Mouse (Mus musculus): ENCODE data around the gene Ggt1. TPM values are rescaled to one million over a fixed set of nuclear protein-coding genes. Genes with fewer than 3 reads are reported as not detected.
A peak's percentile ranks its signal among the peaks of the same experiment; 100 is the strongest.
"Not testable (repeated sequence)": the region's sequence is repeated elsewhere in the genome, so short reads cannot be mapped to it uniquely, and the experiment has no call there.

The Ggt1 gene
- polyA plus RNA-seq, 1 experiment from 2014 or later: 0.88 TPM

DNA sequence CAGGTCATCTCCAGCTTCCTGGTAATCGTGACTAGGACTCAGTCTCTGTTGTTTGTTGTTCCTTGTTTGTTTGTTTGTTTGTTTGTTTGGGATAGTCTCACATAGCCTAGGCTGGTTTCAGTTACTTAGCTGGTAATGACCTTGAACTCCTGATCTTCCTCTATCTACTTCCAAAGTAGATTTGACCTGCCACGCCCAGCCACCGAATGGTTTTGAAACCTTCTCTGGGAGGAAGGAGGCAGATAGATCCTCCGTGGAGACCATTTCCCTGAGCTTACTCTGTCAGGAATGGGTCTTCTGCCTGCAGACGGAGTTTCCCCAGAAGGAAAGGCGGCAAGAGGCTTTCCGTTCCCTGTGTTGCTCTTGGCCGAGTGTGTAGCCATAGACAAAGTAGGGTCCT, 1.2 kb downstream of the Ggt1 start:
- 85% methylated on average over 8 of the region's 8 CpGs for WGBS
- H3K4me1 ChIP-seq (replicated peaks): peaks cover 30% of the 10 kb centered on the region
- no peak overlapping the region for H3K27ac ChIP-seq

DNA sequence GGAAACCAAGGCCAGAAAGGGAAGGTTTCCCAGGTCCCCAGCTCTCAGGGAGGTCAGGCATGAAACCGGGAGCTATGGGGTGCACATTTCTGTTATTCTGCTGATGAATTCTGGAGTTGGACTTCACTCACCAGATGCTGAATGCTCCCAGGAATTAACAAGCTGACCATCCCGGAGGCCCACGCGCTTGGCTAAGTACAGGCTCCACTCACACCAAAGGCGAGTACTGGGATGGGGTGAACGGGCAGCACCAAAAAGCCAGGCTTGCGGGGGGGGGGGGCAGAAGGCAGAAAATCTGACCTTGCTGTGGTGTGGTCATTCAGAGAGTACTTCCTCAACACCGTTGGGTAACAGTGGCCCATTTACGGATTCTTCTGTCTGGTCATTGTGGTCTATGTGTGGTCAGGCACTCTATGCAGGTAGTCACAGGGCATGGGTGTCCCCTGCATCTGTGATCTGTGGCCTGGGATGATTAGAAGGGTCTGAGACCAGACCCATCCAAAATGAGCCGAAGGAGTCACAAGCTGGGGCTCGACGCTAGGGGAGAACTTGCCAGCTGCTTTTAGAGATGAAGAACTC, 3.4 kb downstream of the Ggt1 start:
- peaks cover 38% of the 10 kb centered on the region for H3K27me3 ChIP-seq
- no peak overlapping the region for H3K9ac ChIP-seq (replicated peaks)
- 79% methylated on average over 12 of the region's 12 CpGs for WGBS
- no peaks in the 10 kb centered on the region for H3K36me3 ChIP-seq
- peaks cover 22% of the 10 kb centered on the region for H3K4me1 ChIP-seq (replicated peaks)
- H3K4me2 ChIP-seq: no peak overlapping the region
- H3K4me3 ChIP-seq (replicated peaks): no peak overlapping the region
- no peak for ATAC-seq (ENCODE audit: insufficient number of reproducible peaks, insufficient read depth, low FRiP score, low TSS enrichment, low read depth)
- H3K9me3 ChIP-seq: no peaks in the 10 kb centered on the region
- H3K27ac ChIP-seq: no peak overlapping the region

More for the DNA sequence above, 1.2 kb downstream of the Ggt1 start:
- peaks cover 49% of the 10 kb centered on the region for H3K27me3 ChIP-seq
- no peak overlapping the region for H3K4me2 ChIP-seq
- H3K9me3 ChIP-seq: no peaks in the 10 kb centered on the region
- no peak overlapping the region for H3K4me3 ChIP-seq (replicated peaks)
- no peaks in the 10 kb centered on the region for H3K36me3 ChIP-seq
- no peak for ATAC-seq (ENCODE audit: insufficient number of reproducible peaks, insufficient read depth, low FRiP score, low TSS enrichment, low read depth)
- H3K9ac ChIP-seq (replicated peaks): no peak overlapping the region

DNA sequence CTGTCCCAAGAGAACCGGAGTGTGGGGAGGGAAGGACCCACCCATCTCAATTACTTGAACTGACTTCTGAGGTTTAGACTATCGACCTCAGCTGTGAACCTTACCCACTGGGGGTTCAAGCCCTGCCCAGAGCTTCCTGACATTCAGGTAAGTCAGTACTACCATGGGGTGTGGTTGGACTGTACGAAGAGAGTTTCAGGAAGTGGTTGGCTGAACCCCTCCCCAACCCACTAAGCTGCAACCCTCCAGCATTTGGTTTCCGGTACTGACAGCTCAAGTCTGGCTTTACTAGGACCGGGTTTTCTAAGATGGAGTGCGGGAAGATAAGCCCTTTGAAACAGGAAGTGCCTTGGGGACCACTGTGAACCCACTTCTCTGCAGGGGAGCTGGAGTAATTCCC, 4.0 kb downstream of the Ggt1 start:
- no peaks in the 10 kb centered on the region for H3K9me3 ChIP-seq
- no peak overlapping the region for H3K4me3 ChIP-seq (replicated peaks)
- no peaks in the 10 kb centered on the region for H3K36me3 ChIP-seq
- no peak overlapping the region for H3K9ac ChIP-seq (replicated peaks)
- peaks cover 16% of the 10 kb centered on the region for H3K4me1 ChIP-seq (replicated peaks)
- H3K27me3 ChIP-seq: peaks cover 31% of the 10 kb centered on the region
- no peak overlapping the region for H3K27ac ChIP-seq
- 55% methylated on average over 6 of the region's 6 CpGs for WGBS
- H3K4me2 ChIP-seq: no peak overlapping the region
- no peak for ATAC-seq (ENCODE audit: insufficient number of reproducible peaks, insufficient read depth, low FRiP score, low TSS enrichment, low read depth)

DNA sequence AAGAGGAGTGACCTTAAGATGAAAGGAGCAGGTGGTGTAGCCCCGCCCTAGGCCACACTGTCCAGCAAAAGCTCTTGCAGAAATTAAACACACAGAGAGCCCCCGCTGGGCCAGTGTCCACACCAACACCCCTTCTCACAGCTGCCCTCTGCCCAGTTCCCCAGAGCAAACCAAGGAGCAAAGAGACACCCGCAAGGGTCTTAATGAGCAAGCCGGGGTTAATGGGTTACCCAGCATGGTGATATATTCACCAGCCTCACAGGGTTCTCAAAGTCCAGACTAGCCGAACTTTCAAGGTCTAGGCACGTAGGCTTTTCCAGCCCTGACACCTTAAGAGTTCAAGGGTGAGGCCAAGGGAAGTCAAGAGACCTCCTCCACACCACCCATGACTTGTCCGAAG, 4.5 kb downstream of the Ggt1 start:
- Histone ChIP-seq H3K4me3 (replicated peaks) (no peak overlapping the region), H3K9ac (replicated peaks) (no peak overlapping the region), H3K4me2 (no peak overlapping the region), H3K4me1 (replicated peaks) (peaks cover 14% of the 10 kb centered on the region), H3K27me3 (peaks cover 26% of the 10 kb centered on the region), H3K36me3 (no peaks in the 10 kb centered on the region), H3K9me3 (no peaks in the 10 kb centered on the region), H3K27ac (no peak overlapping the region)
- no peak for ATAC-seq (ENCODE audit: insufficient number of reproducible peaks, insufficient read depth, low FRiP score, low TSS enrichment, low read depth)
- WGBS: 70% methylated on average over 7 of the region's 7 CpGs

DNA sequence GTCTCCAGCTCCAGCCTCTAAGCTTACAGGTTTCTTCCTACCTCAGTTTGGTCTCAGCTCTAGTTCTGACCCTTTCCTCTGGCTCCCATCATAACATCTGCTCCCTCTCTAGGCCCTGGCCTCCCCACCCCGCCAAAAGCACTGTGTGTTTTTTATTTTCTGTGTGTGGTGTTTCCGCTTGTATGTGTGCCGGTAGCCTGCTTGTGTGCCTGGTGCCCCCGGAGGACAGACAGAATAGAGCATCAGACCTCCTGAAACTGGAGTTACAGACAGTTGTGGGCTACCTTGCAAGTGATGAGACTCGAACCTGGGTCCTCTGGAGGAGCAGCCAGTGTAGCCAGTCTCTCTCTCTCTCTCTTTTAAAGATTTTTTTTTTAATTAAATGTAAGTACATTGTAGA, 4.9 kb downstream of the Ggt1 start:
- Histone ChIP-seq H3K27ac (no peak overlapping the region), H3K4me2 (no peak overlapping the region), H3K27me3 (peaks cover 22% of the 10 kb centered on the region), H3K4me3 (replicated peaks) (no peak overlapping the region), H3K4me1 (replicated peaks) (peaks cover 18% of the 10 kb centered on the region), H3K9me3 (no peaks in the 10 kb centered on the region), H3K9ac (replicated peaks) (no peak overlapping the region), H3K36me3 (no peaks in the 10 kb centered on the region)
- 78% methylated on average over 5 of the region's 5 CpGs for WGBS
- no peak for ATAC-seq (ENCODE audit: insufficient number of reproducible peaks, insufficient read depth, low FRiP score, low TSS enrichment, low read depth)

DNA sequence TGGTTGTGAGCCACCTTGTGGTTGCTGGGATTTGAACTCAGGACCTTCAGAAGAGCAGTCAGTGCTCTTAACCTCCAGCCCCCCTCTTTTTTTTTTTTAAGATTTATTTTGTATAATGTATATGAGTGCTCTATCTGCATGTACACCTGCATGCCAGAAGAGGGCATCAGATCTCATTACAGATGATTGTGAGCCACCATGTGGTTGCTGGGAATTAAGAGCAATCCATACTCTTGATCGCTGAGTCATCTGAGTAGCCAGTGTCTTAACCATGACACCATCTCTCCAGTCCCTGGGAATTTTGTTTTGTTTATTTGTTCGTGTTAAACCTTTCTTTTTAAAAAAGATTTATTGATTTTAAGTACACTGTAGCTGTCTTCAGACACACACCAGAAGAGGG, 5.4 kb downstream of the Ggt1 start:
- ATAC-seq (ENCODE audit: insufficient number of reproducible peaks, insufficient read depth, low FRiP score, low TSS enrichment, low read depth); H3K27ac ChIP-seq; H3K36me3 ChIP-seq; H3K9me3 ChIP-seq; H3K4me2 ChIP-seq; H3K9ac ChIP-seq (replicated peaks); H3K4me3 ChIP-seq (replicated peaks): not testable (repeated sequence)
- Histone ChIP-seq H3K27me3 (peaks cover 18% of the 10 kb centered on the region), H3K4me1 (replicated peaks) (peaks cover 18% of the 10 kb centered on the region)
- WGBS: 83% methylated on average over 2 of the region's 2 CpGs

DNA sequence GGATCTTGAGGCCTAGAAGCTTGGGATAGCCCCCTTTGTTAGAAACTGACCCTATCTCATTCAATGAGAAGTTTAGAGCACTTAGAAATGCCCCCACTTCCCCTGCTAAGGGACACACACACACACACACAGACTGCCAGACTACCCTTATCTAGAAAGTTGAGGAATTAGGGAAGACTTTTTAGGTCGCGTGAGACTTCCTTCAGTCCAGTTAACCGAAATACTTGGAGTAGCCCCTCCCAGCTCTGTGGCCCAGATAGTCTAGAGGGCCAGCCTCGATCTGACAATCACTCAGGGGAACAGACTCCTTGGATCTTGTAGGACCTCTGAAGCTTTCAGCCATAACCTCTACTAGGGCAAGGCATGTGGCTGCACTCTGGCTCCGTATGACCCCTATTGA, 6.6 kb downstream of the Ggt1 start:
- Histone ChIP-seq H3K9ac (replicated peaks) (no peak overlapping the region), H3K27me3 (peaks cover 9% of the 10 kb centered on the region), H3K36me3 (no peaks in the 10 kb centered on the region), H3K4me1 (replicated peaks) (peaks cover 18% of the 10 kb centered on the region), H3K4me3 (replicated peaks) (no peak overlapping the region), H3K27ac (no peak overlapping the region), H3K4me2 (no peak overlapping the region), H3K9me3 (no peaks in the 10 kb centered on the region)
- no peak for ATAC-seq (ENCODE audit: insufficient number of reproducible peaks, insufficient read depth, low FRiP score, low TSS enrichment, low read depth)
- WGBS: 38% methylated on average over 5 of the region's 5 CpGs

DNA sequence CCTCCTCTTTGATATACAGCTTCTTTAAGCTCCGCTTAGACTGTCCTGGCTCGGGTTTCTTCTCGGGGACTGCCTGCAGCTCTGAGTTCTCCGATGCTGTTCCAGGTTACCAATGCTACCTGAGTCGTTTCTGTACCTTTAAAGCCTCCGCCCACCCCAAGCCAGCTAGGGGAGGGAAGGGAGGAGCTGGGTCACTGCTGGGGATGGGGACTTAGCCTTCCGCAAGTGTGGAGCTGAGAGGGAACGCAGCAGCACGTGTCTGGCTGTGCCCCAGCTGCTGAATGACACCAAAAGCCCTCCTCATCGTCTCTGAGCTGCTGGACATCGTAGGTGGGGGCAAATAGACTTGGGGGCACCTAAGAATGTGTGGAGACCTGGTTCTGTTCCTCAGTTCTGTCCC, 7.0 kb downstream of the Ggt1 start:
- 0 out of 2 replicates have a peak overlapping the region, but pooled peaks have one; percentile 10 for H3K4me2 ChIP-seq

DNA sequence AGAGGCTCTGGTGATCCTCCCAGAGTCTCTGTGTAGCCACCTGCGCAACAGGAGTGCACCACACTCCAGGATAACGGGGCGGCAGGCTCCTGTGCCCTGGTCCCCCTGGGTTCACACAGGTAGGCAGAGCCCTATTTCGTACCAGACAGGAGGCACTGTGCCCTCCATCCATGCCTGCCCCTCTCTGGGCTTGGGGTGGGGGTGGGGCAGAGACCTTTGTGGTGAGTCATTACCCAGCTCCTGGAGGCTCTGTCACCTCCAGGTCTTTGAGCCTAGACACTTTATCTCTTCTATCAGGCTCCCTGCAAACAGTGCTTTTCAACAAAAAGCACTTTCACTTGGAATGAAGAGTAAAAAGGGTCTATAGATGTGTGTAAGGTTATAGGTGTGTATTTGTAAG, 7.4 kb downstream of the Ggt1 start:
- ATAC-seq (ENCODE audit: insufficient number of reproducible peaks, insufficient read depth, low FRiP score, low TSS enrichment, low read depth): no peak
- H3K4me1 ChIP-seq (replicated peaks): peaks cover 18% of the 10 kb centered on the region
- no peak overlapping the region for H3K9ac ChIP-seq (replicated peaks)
- H3K36me3 ChIP-seq: no peaks in the 10 kb centered on the region
- H3K27ac ChIP-seq: no peak overlapping the region
- WGBS: 21% methylated on average over 4 of the region's 4 CpGs
- H3K27me3 ChIP-seq: peaks cover 9% of the 10 kb centered on the region
- no peaks in the 10 kb centered on the region for H3K9me3 ChIP-seq
- no peak overlapping the region for H3K4me3 ChIP-seq (replicated peaks)
- peak overlapping the region; percentile 10; the same call in 1 of the 2 replicates for H3K4me2 ChIP-seq

More for the DNA sequence above, 7.0 kb downstream of the Ggt1 start:
- H3K27ac ChIP-seq: no peak overlapping the region
- WGBS: 6% methylated on average over 11 of the region's 11 CpGs
- no peak for ATAC-seq (ENCODE audit: insufficient number of reproducible peaks, insufficient read depth, low FRiP score, low TSS enrichment, low read depth)
- no peaks in the 10 kb centered on the region for H3K9me3 ChIP-seq
- H3K4me3 ChIP-seq (replicated peaks): no peak overlapping the region
- peaks cover 9% of the 10 kb centered on the region for H3K27me3 ChIP-seq
- no peaks in the 10 kb centered on the region for H3K36me3 ChIP-seq
- no peak overlapping the region for H3K9ac ChIP-seq (replicated peaks)
- H3K4me1 ChIP-seq (replicated peaks): peaks cover 18% of the 10 kb centered on the region

DNA sequence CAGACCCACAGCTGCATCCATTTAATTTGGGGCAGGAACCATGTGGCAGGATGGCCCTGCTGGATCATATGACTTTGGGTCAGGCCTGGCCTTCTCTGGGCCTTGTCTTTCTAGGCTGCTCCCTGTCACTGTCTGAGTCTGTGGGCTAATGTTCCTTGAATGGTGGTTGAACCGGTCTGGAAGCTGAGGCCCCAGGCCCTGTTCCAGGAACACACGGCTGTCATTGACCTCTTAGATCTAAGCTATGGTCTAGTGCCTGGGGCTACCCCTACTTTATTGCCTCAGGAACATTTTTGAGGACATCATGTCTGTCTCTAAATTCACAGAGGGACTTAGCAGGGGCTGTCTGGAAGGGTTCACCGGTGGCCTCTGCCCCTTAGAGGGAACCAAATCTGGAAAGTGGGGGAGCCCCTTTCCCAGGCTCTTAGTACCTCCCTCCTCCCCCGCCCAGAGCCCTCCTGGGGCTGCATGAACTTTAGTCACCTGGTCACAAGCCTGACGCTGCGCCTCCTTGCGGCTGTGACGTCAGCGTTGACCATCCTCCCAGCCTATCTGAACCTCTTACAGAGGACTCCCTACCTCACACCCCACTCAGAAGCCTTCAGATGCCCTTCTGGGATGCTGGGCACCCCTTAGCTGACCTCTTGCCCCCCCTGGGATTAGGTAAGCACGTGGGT, 9.7 kb downstream of the Ggt1 start:
- no peak overlapping the region for H3K9ac ChIP-seq (replicated peaks)
- H3K4me1 ChIP-seq (replicated peaks): peaks cover 15% of the 10 kb centered on the region
- H3K27ac ChIP-seq: no peak overlapping the region
- H3K27me3 ChIP-seq: peaks cover 9% of the 10 kb centered on the region
- no peak overlapping the region for H3K4me2 ChIP-seq
- ATAC-seq (ENCODE audit: insufficient number of reproducible peaks, insufficient read depth, low FRiP score, low TSS enrichment, low read depth): no peak
- 22% methylated on average over 10 of the region's 10 CpGs for WGBS
- H3K9me3 ChIP-seq: no peaks in the 10 kb centered on the region
- H3K4me3 ChIP-seq (replicated peaks): no peak overlapping the region
- no peaks in the 10 kb centered on the region for H3K36me3 ChIP-seq

DNA sequence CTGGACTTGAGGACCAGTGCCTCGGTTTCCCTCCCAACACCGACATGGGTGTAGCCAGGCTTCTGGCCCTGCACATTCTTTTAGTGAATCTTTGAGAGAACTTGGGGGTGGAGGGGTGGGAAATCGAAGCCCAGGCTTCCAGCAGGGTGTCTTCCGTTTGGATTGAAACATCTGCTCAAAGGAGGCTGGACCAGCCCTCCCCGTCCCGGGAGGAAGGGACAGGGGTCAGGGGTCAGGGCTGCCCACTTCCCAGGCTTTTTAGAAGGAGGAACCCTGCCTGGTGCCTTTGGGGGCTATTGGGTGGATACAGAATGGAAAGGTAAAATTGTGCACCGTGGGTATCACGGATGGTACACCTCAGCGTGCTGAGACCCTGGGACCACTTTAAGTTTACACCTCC, 10.5 kb downstream of the Ggt1 start:
- no peak overlapping the region for H3K4me3 ChIP-seq (replicated peaks)
- 51% methylated on average over 9 of the region's 9 CpGs for WGBS
- no peak overlapping the region for H3K27ac ChIP-seq
- H3K4me2 ChIP-seq: no peak overlapping the region
- no peak for ATAC-seq (ENCODE audit: insufficient number of reproducible peaks, insufficient read depth, low FRiP score, low TSS enrichment, low read depth)
- H3K9me3 ChIP-seq: no peaks in the 10 kb centered on the region
- peaks cover 9% of the 10 kb centered on the region for H3K27me3 ChIP-seq
- peaks cover 15% of the 10 kb centered on the region for H3K4me1 ChIP-seq (replicated peaks)
- H3K36me3 ChIP-seq: no peaks in the 10 kb centered on the region
- H3K9ac ChIP-seq (replicated peaks): no peak overlapping the region

DNA sequence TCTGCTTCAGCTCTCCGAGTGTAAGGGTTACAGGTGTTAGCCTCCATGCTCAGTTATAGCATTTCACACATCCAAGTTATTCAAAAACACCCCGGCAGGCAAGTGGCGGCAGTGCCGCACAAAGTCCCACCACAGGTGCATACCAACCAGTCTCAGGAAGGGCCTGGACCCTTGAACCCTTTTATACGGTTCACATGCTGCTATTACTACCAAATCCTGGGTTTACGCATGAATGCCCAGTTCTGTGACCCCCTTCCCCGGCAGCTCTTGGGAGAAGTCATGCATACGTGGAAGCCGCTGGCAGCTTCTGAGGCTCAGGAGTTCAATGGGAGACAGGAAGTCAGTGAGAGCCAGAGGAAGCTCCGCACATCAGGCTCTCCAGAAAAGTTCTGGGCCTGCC, 11.8 kb downstream of the Ggt1 start:
- H3K4me2 ChIP-seq: no peak overlapping the region
- H3K27me3 ChIP-seq: peaks cover 7% of the 10 kb centered on the region
- H3K36me3 ChIP-seq: no peaks in the 10 kb centered on the region
- no peak overlapping the region for H3K4me3 ChIP-seq (replicated peaks)
- ATAC-seq (ENCODE audit: insufficient number of reproducible peaks, insufficient read depth, low FRiP score, low TSS enrichment, low read depth): no peak
- peaks cover 14% of the 10 kb centered on the region for H3K4me1 ChIP-seq (replicated peaks)
- H3K9me3 ChIP-seq: no peaks in the 10 kb centered on the region
- no peak overlapping the region for H3K27ac ChIP-seq
- 77% methylated on average over 10 of the region's 10 CpGs for WGBS
- no peak overlapping the region for H3K9ac ChIP-seq (replicated peaks)
